Mouse (Mus musculus): Measurements from ENCODE around the gene Ggt6. TPM values are rescaled to one million over a fixed set of nuclear protein-coding genes. Genes with fewer than 3 reads are reported as not detected.
A peak's percentile ranks its signal among the peaks of the same experiment; 100 is the strongest.

Ggt6 gene
- total and polyA plus RNA-seq, 3 experiments, result 0.20 TPM; not detected in 2

DNA sequence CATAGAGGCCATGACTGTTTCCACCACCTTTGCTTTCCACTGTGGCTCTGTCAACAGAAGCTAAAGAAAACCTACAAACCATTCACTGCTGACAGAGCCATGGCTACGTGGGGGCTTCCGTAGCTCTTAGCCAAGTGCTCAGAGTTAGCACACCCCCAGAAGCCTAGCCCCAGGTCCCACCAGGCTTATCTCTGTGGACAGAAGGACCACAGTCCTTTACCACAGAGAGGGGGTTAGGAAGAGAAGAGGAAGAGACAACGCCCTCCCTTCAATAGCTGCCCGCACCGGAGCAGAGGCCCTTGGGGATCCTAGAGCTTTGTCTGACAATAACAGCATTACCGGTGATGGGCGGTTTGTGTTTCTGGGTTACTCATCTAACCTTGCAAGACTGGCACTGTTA is 40.1 kb downstream of the Ggt6 start:
- intact Hi-C loops (cut with DNase I), result no loop called here
- H3K4me3 ChIP-seq, result no peak overlapping the region
- no peaks in the 10 kb centered on the region for H3K79me2 ChIP-seq (replicated peaks; ENCODE audit: control insufficient read depth, insufficient read depth, low read length)
- whole genome bisulfite sequencing, result 57% methylated on average over 7 of the region's 7 CpGs
- no peak overlapping the region for H3K9ac ChIP-seq (ENCODE audit: low read depth, low read length)
- H3K4me1 ChIP-seq (ENCODE audit: control insufficient read depth, insufficient read depth, low read length), result peaks cover 27% of the 10 kb centered on the region
- TF ChIP-seq POLR2A (IDR thresholded peaks at IDR 0.05; ENCODE audit: insufficient read depth, low read depth, low read length), result no peak
- TF ChIP-seq EP300 (IDR thresholded peaks at IDR 0.05; ENCODE audit: insufficient read depth, low read depth, low read length), result no peak
- no peak for TF ChIP-seq CTCF (IDR thresholded peaks at IDR 0.05)
- H3K27ac ChIP-seq, result peak overlapping the region; percentile 68
- DNase-seq, result peak in 1 of 2 experiments; percentile 56
- H3K36me3 ChIP-seq (ENCODE audit: control insufficient read depth, insufficient read depth, low read length), result peaks cover 2% of the 10 kb centered on the region; the same call in 1 of the 2 replicates
- H3K27me3 ChIP-seq (ENCODE audit: control insufficient read depth, insufficient read depth, low read length), result no peaks in the 10 kb centered on the region

DNA sequence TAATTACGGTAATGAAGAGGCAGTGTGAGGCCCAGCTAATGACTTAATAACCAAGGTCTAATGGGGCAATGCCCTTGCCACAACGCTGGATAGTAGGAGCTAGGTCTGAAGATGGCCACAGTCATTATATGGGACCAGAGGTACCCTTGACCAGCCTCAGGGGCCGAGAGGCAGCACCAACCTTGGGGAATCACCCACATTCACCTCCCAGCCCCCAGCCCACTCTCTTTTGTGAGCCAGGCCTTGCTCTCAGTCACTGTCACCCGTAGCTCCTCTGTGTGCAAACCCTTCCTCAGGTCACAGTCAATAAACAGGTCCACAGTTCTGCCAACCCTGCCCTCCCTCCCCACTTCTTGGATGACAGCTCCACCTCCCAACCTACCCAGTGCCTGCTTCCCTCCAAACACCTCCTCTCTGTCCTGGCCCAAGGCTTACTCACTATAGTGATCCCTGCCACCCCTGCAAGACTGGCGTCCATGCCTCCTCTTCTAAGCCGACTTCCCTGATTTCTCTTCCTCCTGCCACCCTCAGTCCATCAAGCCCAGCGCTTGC is 40.8 kb downstream of the Ggt6 start:
- TF ChIP-seq CTCF (IDR thresholded peaks at IDR 0.05), result no peak
- no peak for TF ChIP-seq EP300 (IDR thresholded peaks at IDR 0.05; ENCODE audit: insufficient read depth, low read depth, low read length)
- no peak for TF ChIP-seq POLR2A (IDR thresholded peaks at IDR 0.05; ENCODE audit: insufficient read depth, low read depth, low read length)
- peaks cover 28% of the 10 kb centered on the region for H3K4me1 ChIP-seq (ENCODE audit: control insufficient read depth, insufficient read depth, low read length)
- intact Hi-C loops (cut with DNase I), result no loop called here
- H3K79me2 ChIP-seq (replicated peaks; ENCODE audit: control insufficient read depth, insufficient read depth, low read length), result no peaks in the 10 kb centered on the region
- H3K4me3 ChIP-seq, result no peak overlapping the region
- peaks cover 2% of the 10 kb centered on the region; the same call in 1 of the 2 replicates for H3K36me3 ChIP-seq (ENCODE audit: control insufficient read depth, insufficient read depth, low read length)
- no peak overlapping the region for H3K9ac ChIP-seq (ENCODE audit: low read depth, low read length)
- H3K27ac ChIP-seq, result peak overlapping the region; percentile 68
- no peak for DNase-seq
- WGBS, result 86% methylated on average over 7 of the region's 7 CpGs
- H3K27me3 ChIP-seq (ENCODE audit: control insufficient read depth, insufficient read depth, low read length), result no peaks in the 10 kb centered on the region

DNA sequence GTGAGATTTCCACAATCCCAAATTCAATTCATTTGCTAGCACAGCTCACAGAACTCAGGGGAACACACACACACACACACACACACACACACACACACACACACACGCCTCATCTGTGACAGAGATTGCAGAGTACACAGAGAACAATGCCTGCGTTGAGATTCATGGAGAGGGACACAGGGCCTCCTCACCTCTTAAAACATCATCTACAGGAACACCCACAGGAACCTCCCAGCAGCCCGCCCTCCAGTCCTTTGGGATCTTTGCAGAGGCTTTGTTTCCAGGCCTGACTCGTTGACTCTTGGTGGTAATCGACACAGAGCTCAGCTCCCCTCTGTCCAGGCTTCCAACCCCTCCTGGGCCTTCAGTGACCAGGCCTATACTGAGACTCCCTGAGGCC is 41.9 kb downstream of the Ggt6 start:
- no peaks in the 10 kb centered on the region for H3K79me2 ChIP-seq (replicated peaks; ENCODE audit: control insufficient read depth, insufficient read depth, low read length)
- TF ChIP-seq CTCF (IDR thresholded peaks at IDR 0.05), result no peak
- TF ChIP-seq POLR2A (IDR thresholded peaks at IDR 0.05; ENCODE audit: insufficient read depth, low read depth, low read length), result peak; percentile 33; the same call in 1 of the 2 replicates
- TF ChIP-seq EP300 (IDR thresholded peaks at IDR 0.05; ENCODE audit: insufficient read depth, low read depth, low read length), result peak; percentile 87
- no peak overlapping the region for H3K4me3 ChIP-seq
- H3K27me3 ChIP-seq (ENCODE audit: control insufficient read depth, insufficient read depth, low read length), result no peaks in the 10 kb centered on the region
- H3K36me3 ChIP-seq (ENCODE audit: control insufficient read depth, insufficient read depth, low read length), result peaks cover 2% of the 10 kb centered on the region; the same call in 1 of the 2 replicates
- H3K27ac ChIP-seq, result peak overlapping the region; percentile 68
- 44% methylated on average over 5 of the region's 5 CpGs for WGBS
- no peak overlapping the region for H3K9ac ChIP-seq (ENCODE audit: low read depth, low read length)
- DNase-seq, result peak; percentile 53 to 60
- intact Hi-C loops (cut with DNase I), result no loop called here
- peaks cover 35% of the 10 kb centered on the region for H3K4me1 ChIP-seq (ENCODE audit: control insufficient read depth, insufficient read depth, low read length)

GRCm38 (mm10) chr11:72477653-72478052 is 42.3 kb downstream of the Ggt6 start:
- WGBS, result 71% methylated on average over 1 of the region's 1 CpGs
- Histone ChIP-seq H3K27ac (peak overlapping the region; percentile 68), H3K4me1 (ENCODE audit: control insufficient read depth, insufficient read depth, low read length) (peaks cover 38% of the 10 kb centered on the region), H3K79me2 (replicated peaks; ENCODE audit: control insufficient read depth, insufficient read depth, low read length) (no peaks in the 10 kb centered on the region), H3K36me3 (ENCODE audit: control insufficient read depth, insufficient read depth, low read length) (peaks cover 2% of the 10 kb centered on the region; the same call in 1 of the 2 replicates), H3K4me3 (no peak overlapping the region), H3K27me3 (ENCODE audit: control insufficient read depth, insufficient read depth, low read length) (no peaks in the 10 kb centered on the region), H3K9ac (ENCODE audit: low read depth, low read length) (0 out of 2 replicates have a peak overlapping the region, but pooled peaks have one; percentile 10)
- intact Hi-C loops (cut with DNase I), result no loop called here
- TF ChIP-seq EP300 (IDR thresholded peaks at IDR 0.05; ENCODE audit: insufficient read depth, low read depth, low read length) (no peak), CTCF (IDR thresholded peaks at IDR 0.05) (no peak), POLR2A (IDR thresholded peaks at IDR 0.05; ENCODE audit: insufficient read depth, low read depth, low read length) (no peak)
- DNase-seq, result no peak

DNA sequence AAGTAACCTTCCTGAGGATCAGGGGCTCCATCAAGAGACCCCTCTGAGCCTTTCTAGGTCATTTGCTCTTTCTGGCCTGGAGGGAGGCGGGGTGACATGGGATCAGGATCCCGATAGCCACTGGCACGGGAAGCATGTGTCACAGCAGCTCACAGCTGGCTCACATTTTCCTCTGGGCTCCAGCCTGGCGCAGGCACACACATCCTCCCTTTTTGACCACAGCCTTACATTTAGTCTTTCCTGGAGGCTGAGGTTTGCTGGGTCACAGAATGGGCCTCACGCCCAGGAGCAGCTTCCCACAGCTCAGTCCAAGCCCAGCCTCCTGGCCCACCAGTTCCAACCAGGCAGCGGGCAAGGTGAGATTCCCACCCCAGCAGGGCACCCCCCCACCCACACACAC is 42.9 kb downstream of the Ggt6 start:
- Histone ChIP-seq H3K9ac (ENCODE audit: low read depth, low read length) (no peak overlapping the region), H3K27me3 (ENCODE audit: control insufficient read depth, insufficient read depth, low read length) (no peaks in the 10 kb centered on the region), H3K4me1 (ENCODE audit: control insufficient read depth, insufficient read depth, low read length) (peaks cover 41% of the 10 kb centered on the region), H3K79me2 (replicated peaks; ENCODE audit: control insufficient read depth, insufficient read depth, low read length) (no peaks in the 10 kb centered on the region), H3K36me3 (ENCODE audit: control insufficient read depth, insufficient read depth, low read length) (peaks cover 2% of the 10 kb centered on the region; the same call in 1 of the 2 replicates), H3K4me3 (no peak overlapping the region), H3K27ac (peak overlapping the region; percentile 68)
- WGBS, result 27% methylated on average over 6 of the region's 6 CpGs
- DNase-seq, result peak in 1 of 2 experiments; percentile 41
- intact Hi-C loops (cut with DNase I), result no loop called here
- TF ChIP-seq EP300 (IDR thresholded peaks at IDR 0.05; ENCODE audit: insufficient read depth, low read depth, low read length) (no peak), CTCF (IDR thresholded peaks at IDR 0.05) (no peak), POLR2A (IDR thresholded peaks at IDR 0.05; ENCODE audit: insufficient read depth, low read depth, low read length) (no peak)

DNA sequence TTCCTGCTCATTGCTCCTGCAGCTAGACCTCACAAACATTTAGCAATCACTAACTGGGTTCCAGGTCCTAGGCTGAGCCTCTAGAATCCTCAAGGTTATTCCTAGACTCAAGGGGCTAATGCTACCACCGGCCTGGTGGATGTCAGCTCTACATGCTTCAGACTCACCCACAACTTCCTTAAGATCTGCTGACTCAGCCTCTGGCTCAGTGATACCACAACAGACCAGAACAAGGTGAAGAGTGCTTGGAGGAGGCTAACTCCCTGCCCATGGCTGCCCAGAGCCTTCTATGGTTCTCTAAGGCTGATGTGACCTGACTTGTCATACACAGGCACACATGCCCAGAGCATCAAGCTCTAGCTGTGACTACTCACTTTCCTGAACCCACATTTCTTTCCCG is 44.2 kb downstream of the Ggt6 start:
- DNase-seq, result no peak
- peak overlapping the region; percentile 13; the same call in 1 of the 2 replicates for H3K27ac ChIP-seq
- intact Hi-C loops (cut with DNase I), result no loop called here
- no peak overlapping the region for H3K9ac ChIP-seq (ENCODE audit: low read depth, low read length)
- no peak for TF ChIP-seq CTCF (IDR thresholded peaks at IDR 0.05)
- peaks cover 42% of the 10 kb centered on the region for H3K4me1 ChIP-seq (ENCODE audit: control insufficient read depth, insufficient read depth, low read length)
- H3K4me3 ChIP-seq, result no peak overlapping the region
- peaks cover 2% of the 10 kb centered on the region; the same call in 1 of the 2 replicates for H3K36me3 ChIP-seq (ENCODE audit: control insufficient read depth, insufficient read depth, low read length)
- no peaks in the 10 kb centered on the region for H3K27me3 ChIP-seq (ENCODE audit: control insufficient read depth, insufficient read depth, low read length)
- no peaks in the 10 kb centered on the region for H3K79me2 ChIP-seq (replicated peaks; ENCODE audit: control insufficient read depth, insufficient read depth, low read length)
- 59% methylated on average over 2 of the region's 2 CpGs for WGBS
